Mouse (Mus musculus): ENCODE measurements around the gene Tpst2. TPM values are rescaled to one million over a fixed set of nuclear protein-coding genes. Genes with fewer than 3 reads are reported as not detected.
"Not testable (repeated sequence)": the region's sequence is repeated elsewhere in the genome, so short reads cannot be mapped to it uniquely, and the experiment has no call there.

The Tpst2 gene
- polyA plus RNA-seq, 1 experiment from 2014 or later = 60.0 TPM

- ATAC-seq (replicated peaks; ENCODE audit: low FRiP score) = no peak
- H3K9me3 ChIP-seq (replicated peaks) = no peaks in the 10 kb centered on the region
Measured at GRCm38 (mm10) chr5:112305842-112306241, 29.4 kb downstream of the Tpst2 start.

GRCm38 (mm10) chr5:112313222-112313885 is 36.9 kb downstream of the Tpst2 start:
- Histone ChIP-seq H3K4me2 (no peak overlapping the region), H3K9ac (no peak overlapping the region), H3K36me3 (peaks cover 76% of the 10 kb centered on the region), H3K4me3 (replicated peaks) (no peak overlapping the region), H3K4me1 (peaks cover 13% of the 10 kb centered on the region), H3K27me3 (no peaks in the 10 kb centered on the region), H3K9me3 (replicated peaks) (no peaks in the 10 kb centered on the region), H3K27ac (no peak overlapping the region)
- 86% methylated on average over 11 of the region's 11 CpGs for WGBS
- no peak for ATAC-seq (replicated peaks; ENCODE audit: low FRiP score)

More at GRCm38 (mm10) chr5:112305842-112306241, 29.4 kb downstream of the Tpst2 start:
- H3K4me3 ChIP-seq (replicated peaks) = no peak overlapping the region
- H3K36me3 ChIP-seq = peaks cover 63% of the 10 kb centered on the region
- WGBS = 70% methylated on average over 5 of the region's 5 CpGs
- H3K9ac ChIP-seq = no peak overlapping the region
- no peaks in the 10 kb centered on the region for H3K4me1 ChIP-seq
- H3K27ac ChIP-seq = no peak overlapping the region
- no peaks in the 10 kb centered on the region for H3K27me3 ChIP-seq
- no peak overlapping the region for H3K4me2 ChIP-seq

- H3K4me2 ChIP-seq = no peak overlapping the region
- H3K9ac ChIP-seq = no peak overlapping the region
- H3K4me1 ChIP-seq = peaks cover 13% of the 10 kb centered on the region
- no peaks in the 10 kb centered on the region for H3K9me3 ChIP-seq (replicated peaks)
- H3K36me3 ChIP-seq = peaks cover 46% of the 10 kb centered on the region
- H3K27me3 ChIP-seq = no peaks in the 10 kb centered on the region
- no peak for ATAC-seq (replicated peaks; ENCODE audit: low FRiP score)
- WGBS = 72% methylated on average over 5 of the region's 5 CpGs
- H3K27ac ChIP-seq = peak overlapping the region; percentile 46; the same call in 1 of the 2 replicates
- H3K4me3 ChIP-seq (replicated peaks) = no peak overlapping the region
Measured at GRCm38 (mm10) chr5:112316468-112316867, 40.0 kb downstream of the Tpst2 start.

- ATAC-seq (replicated peaks; ENCODE audit: low FRiP score) = no peak
Measured at GRCm38 (mm10) chr5:112317328-112317727, 40.8 kb downstream of the Tpst2 start.

GRCm38 (mm10) chr5:112319343-112319742 is 42.9 kb downstream of the Tpst2 start:
- WGBS = 67% methylated on average over 2 of the region's 2 CpGs
- Histone ChIP-seq H3K4me1 (peaks cover 15% of the 10 kb centered on the region), H3K36me3 (peaks cover 19% of the 10 kb centered on the region)
- H3K4me2 ChIP-seq; H3K27ac ChIP-seq; H3K9ac ChIP-seq; ATAC-seq (replicated peaks; ENCODE audit: low FRiP score); H3K4me3 ChIP-seq (replicated peaks); H3K27me3 ChIP-seq; H3K9me3 ChIP-seq (replicated peaks): not testable (repeated sequence)

More at GRCm38 (mm10) chr5:112317328-112317727, 40.8 kb downstream of the Tpst2 start:
- Histone ChIP-seq H3K4me2 (no peak overlapping the region), H3K36me3 (peaks cover 39% of the 10 kb centered on the region), H3K9me3 (replicated peaks) (no peaks in the 10 kb centered on the region), H3K27me3 (no peaks in the 10 kb centered on the region), H3K9ac (no peak overlapping the region), H3K27ac (no peak overlapping the region), H3K4me1 (peaks cover 13% of the 10 kb centered on the region), H3K4me3 (replicated peaks) (no peak overlapping the region)
- WGBS = 50% methylated on average over 5 of the region's 5 CpGs

GRCm38 (mm10) chr5:112320379-112320778 is 43.9 kb downstream of the Tpst2 start:
- no peak overlapping the region for H3K9ac ChIP-seq
- H3K9me3 ChIP-seq (replicated peaks) = no peaks in the 10 kb centered on the region
- H3K4me2 ChIP-seq = no peak overlapping the region
- ATAC-seq (replicated peaks; ENCODE audit: low FRiP score) = no peak
- H3K4me3 ChIP-seq (replicated peaks) = no peak overlapping the region
- H3K4me1 ChIP-seq = peaks cover 25% of the 10 kb centered on the region
- H3K27me3 ChIP-seq = no peaks in the 10 kb centered on the region
- no peak overlapping the region for H3K27ac ChIP-seq
- peaks cover 10% of the 10 kb centered on the region for H3K36me3 ChIP-seq
- WGBS = 78% methylated on average over 5 of the region's 5 CpGs

GRCm38 (mm10) chr5:112320936-112321335 is 44.4 kb downstream of the Tpst2 start:
- no peak overlapping the region for H3K9ac ChIP-seq
- H3K27me3 ChIP-seq = no peaks in the 10 kb centered on the region
- H3K9me3 ChIP-seq (replicated peaks) = no peaks in the 10 kb centered on the region
- peaks cover 29% of the 10 kb centered on the region for H3K4me1 ChIP-seq
- H3K27ac ChIP-seq = no peak overlapping the region
- H3K36me3 ChIP-seq = peaks cover 6% of the 10 kb centered on the region; the same call in 1 of the 2 replicates
- ATAC-seq (replicated peaks; ENCODE audit: low FRiP score) = no peak
- WGBS = 75% methylated on average over 6 of the region's 6 CpGs
- H3K4me3 ChIP-seq (replicated peaks) = no peak overlapping the region
- H3K4me2 ChIP-seq = no peak overlapping the region

- no peak overlapping the region for H3K27ac ChIP-seq
- peaks cover 2% of the 10 kb centered on the region; the same call in 1 of the 2 replicates for H3K36me3 ChIP-seq
- no peak overlapping the region for H3K4me3 ChIP-seq (replicated peaks)
- no peaks in the 10 kb centered on the region for H3K27me3 ChIP-seq
- H3K9me3 ChIP-seq (replicated peaks) = no peaks in the 10 kb centered on the region
- ATAC-seq (replicated peaks; ENCODE audit: low FRiP score) = no peak
- WGBS = 80% methylated on average over 4 of the region's 4 CpGs
- no peak overlapping the region for H3K9ac ChIP-seq
- H3K4me2 ChIP-seq = no peak overlapping the region
- H3K4me1 ChIP-seq = peaks cover 26% of the 10 kb centered on the region
Measured at GRCm38 (mm10) chr5:112321376-112321775, 44.9 kb downstream of the Tpst2 start.

- Histone ChIP-seq H3K4me1 (peaks cover 31% of the 10 kb centered on the region), H3K9me3 (replicated peaks) (no peaks in the 10 kb centered on the region), H3K4me3 (replicated peaks) (no peak overlapping the region), H3K36me3 (peaks cover 8% of the 10 kb centered on the region), H3K27me3 (no peaks in the 10 kb centered on the region), H3K9ac (no peak overlapping the region), H3K4me2 (no peak overlapping the region), H3K27ac (no peak overlapping the region)
- no peak for ATAC-seq (replicated peaks; ENCODE audit: low FRiP score)
- WGBS = 87% methylated on average over 6 of the region's 6 CpGs
Measured at GRCm38 (mm10) chr5:112323246-112323645, 46.8 kb downstream of the Tpst2 start.

- H3K9ac ChIP-seq = 0 out of 2 replicates have a peak overlapping the region, but pooled peaks have one; percentile 28
- H3K4me3 ChIP-seq (replicated peaks) = peak overlapping the region; percentile 99
Measured at GRCm38 (mm10) chr5:112324637-112325545, 48.4 kb downstream of the Tpst2 start.

GRCm38 (mm10) chr5:112325546-112326445 is 49.3 kb downstream of the Tpst2 start, which contains the start of gene Tfip11:
Gene Tfip11, plus strand, starts transcription at chr5:112326358.
- peak within 1 kb of the TSS; percentile 86 for H3K9ac ChIP-seq
- peak within 1 kb of the TSS; percentile 79 for H3K4me2 ChIP-seq
- H3K36me3 ChIP-seq = peaks cover 33% of the 10 kb centered on the region
- no peaks in the 10 kb centered on the region for H3K27me3 ChIP-seq
- no peaks in the 10 kb centered on the region for H3K9me3 ChIP-seq (replicated peaks)
- peak; percentile 81 for ATAC-seq (replicated peaks; ENCODE audit: low FRiP score)
- H3K4me1 ChIP-seq = peaks cover 31% of the 10 kb centered on the region
- H3K27ac ChIP-seq = peak within 1 kb of the TSS; percentile 95
- peak within 1 kb of the TSS; percentile 99 for H3K4me3 ChIP-seq (replicated peaks)
- 7% methylated on average over 48 of the region's 48 CpGs for WGBS

More at GRCm38 (mm10) chr5:112324637-112325545, 48.4 kb downstream of the Tpst2 start:
- 14% methylated on average over 24 of the region's 24 CpGs for WGBS
- peak; percentile 80 for ATAC-seq (replicated peaks; ENCODE audit: low FRiP score)
- H3K27ac ChIP-seq = peak overlapping the region; percentile 95
- H3K4me2 ChIP-seq = peak overlapping the region; percentile 79
- H3K36me3 ChIP-seq = peaks cover 24% of the 10 kb centered on the region
- H3K4me1 ChIP-seq = peaks cover 31% of the 10 kb centered on the region
- no peaks in the 10 kb centered on the region for H3K9me3 ChIP-seq (replicated peaks)
- H3K27me3 ChIP-seq = no peaks in the 10 kb centered on the region
